Mouse (Mus musculus) v-Abl transformed pro-B cells (cell line): ENCODE measurements at regions not wholly inside any gene's neighbourhood (a gene's known extent, or its start where the extent isn't known, plus 50 kb on each side); places are given as distances from the start of the nearest gene placed in this dataset.
"Not testable (repeated sequence)": the region's sequence is repeated elsewhere in the genome, so short reads cannot be mapped to it uniquely, and the experiment has no call there.

ENCODE experiments used
- in situ Hi-C, 2 experiments: fragments of 400-800 bp; cut with MboI; formaldehyde crosslinking; loops; one replicate each; pipeline ENCODE4 v1.15.1; 2025; ENCODE audit not compliant: unreplicated experiment in 2 of 2

DNA sequence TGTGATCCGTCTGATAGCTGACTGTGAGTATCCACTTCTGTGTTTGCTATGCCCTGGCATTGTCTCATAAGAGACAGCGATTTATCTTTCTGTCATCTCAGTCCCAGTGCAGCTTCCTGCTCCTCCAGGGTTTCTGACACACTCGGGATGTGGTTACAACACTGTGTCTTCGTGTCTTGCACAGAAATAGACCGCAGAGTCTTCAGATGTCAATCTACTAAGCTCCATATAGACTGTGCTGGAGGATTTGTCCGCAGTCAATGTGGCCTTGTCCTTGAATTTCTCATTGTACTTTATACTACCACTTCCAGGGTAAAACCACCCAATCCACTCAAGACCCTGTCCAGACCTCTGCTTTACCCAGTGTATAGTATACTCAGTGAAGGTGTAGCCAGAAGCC, 305.5 kb upstream of the Zfp386 start:
- in situ Hi-C loops: not testable (repeated sequence)

DNA sequence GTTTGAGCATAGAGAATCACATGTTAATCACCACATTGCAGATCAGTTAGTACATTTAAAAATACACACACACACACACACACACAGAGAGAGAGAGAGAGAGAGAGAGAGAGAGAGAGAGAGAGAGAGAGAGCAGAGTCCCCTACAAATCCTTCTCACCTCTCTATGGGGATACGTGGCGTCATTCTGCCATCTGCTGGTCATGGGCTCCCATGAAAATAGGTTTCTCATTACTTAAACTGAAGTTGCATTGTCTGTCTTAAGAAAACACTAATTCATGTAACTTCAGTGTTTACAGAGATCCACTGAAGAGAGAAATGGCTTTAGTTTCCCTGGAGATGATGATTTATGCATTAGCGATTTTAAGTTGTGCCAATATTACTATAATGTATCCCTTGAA, 297.9 kb upstream of the Zfp386 start:
- in situ Hi-C loops: not testable (repeated sequence)

GRCm38 (mm10) chr12:115753135-115753534, 294.4 kb upstream of the Zfp386 start:
- in situ Hi-C loops: not testable (repeated sequence)

- in situ Hi-C loops: not testable (repeated sequence)
These were observed 290.0 kb upstream of the Zfp386 start for GRCm38 (mm10) chr12:115757526-115757925.

GRCm38 (mm10) chr12:115759041-115759440, 288.5 kb upstream of the Zfp386 start:
- in situ Hi-C loops: not testable (repeated sequence)

DNA sequence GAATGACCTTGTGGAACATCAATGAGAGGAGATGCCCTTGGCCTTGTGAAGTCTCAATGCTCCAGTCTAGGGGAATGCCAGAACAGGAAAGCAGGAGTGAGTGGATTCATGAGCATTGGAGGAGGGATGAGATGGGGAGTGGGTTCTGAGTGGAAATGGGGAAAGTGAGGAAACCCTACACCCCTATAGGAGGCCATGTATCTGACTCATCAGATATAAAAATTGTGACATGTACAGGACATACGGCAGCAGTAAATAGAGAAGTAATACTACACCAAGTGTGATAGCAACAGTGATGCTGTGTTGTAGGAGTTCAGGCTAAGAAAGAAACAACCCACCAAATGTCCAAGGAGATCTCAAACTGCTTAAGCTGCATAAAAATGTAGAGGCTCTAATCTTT, 285.8 kb upstream of the Zfp386 start:
- in situ Hi-C loops: not testable (repeated sequence)

- in situ Hi-C loops: not testable (repeated sequence)
These were observed 282.5 kb upstream of the Zfp386 start for GRCm38 (mm10) chr12:115764939-115765479.

- in situ Hi-C loops: loop anchor here in 1 of 2 experiments (5.0 kb wide), 1 partner anchor 599 kb away; no protein-coding TSS in a partner anchor
These were observed 276.3 kb upstream of the Zfp386 start for GRCm38 (mm10) chr12:115771176-115771575.

- in situ Hi-C loops: loop anchor here (5.0 to 25.0 kb wide), 7 partner anchors 186 to 1178 kb away; no protein-coding TSS in a partner anchor
These were observed 257.2 kb upstream of the Zfp386 start for GRCm38 (mm10) chr12:115790369-115790768.

- in situ Hi-C loops: loop anchor here in 1 of 2 experiments (10.0 kb wide), 1 partner anchor 108 kb away; no protein-coding TSS in a partner anchor
These were observed 245.0 kb upstream of the Zfp386 start for GRCm38 (mm10) chr12:115802499-115802898.

- in situ Hi-C loops: loop anchor here in 1 of 2 experiments (10.0 kb wide), 1 partner anchor 109 kb away; no protein-coding TSS in a partner anchor
These were observed 243.8 kb upstream of the Zfp386 start for GRCm38 (mm10) chr12:115803675-115804074.

DNA sequence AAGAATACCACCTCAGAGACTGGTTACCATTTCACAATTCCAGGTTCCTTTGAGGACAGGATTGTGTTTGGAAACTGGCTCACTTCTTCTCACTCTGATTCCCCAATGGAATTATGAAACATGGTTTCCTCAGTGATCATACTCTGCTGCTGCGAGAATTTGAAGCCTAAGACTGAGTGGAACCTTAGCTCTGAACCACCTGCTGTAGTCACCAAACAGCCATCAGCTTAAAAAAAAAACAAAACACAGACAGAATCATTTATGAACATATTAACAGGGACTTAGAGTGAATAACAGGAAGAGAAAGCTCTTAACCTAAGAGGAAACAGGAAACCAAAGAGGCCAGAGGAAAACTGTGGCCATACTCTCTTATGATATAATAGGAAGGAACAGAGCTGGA, 239.5 kb upstream of the Zfp386 start:
- in situ Hi-C loops: loop anchor here in 1 of 2 experiments (5.0 to 10.0 kb wide), 2 partner anchors 113 to 286 kb away; no protein-coding TSS in a partner anchor
